Comparison of ENCODE assay signal across 19 mouse cellular contexts in genomic region chr7:132704310-132704875, GRCm38 (mm10).
DNase-seq lines count a peak whose midpoint lies in the region; ATAC-seq and TF ChIP-seq lines count a peak whose summit lies in the region.
"Had no signal": no experiment of that assay in that cellular context is flagged by ENCODE, and none has a peak within 500 bp of the region (broad histone marks: within the 10 kb centered on the region; RNA-seq: fewer than 3 reads in every experiment).

No protein-coding gene starts in this region.

- no peak overlapping the region for H3K4me2 ChIP-seq in lung, postnatal 0 days (replicated peaks; ENCODE audit: low read depth, low read length)
- H3K4me2 ChIP-seq: embryonic facial prominence, embryonic 15.5 days; heart, embryonic 15.5 days; hindbrain, embryonic 13.5 days had no signal

- no peaks in the 10 kb centered on the region for H3K27me3 ChIP-seq in cerebellum, adult 2 months (ENCODE audit: control insufficient read depth, insufficient read depth, low read length)
- no peaks in the 10 kb centered on the region for H3K27me3 ChIP-seq in heart, adult 2 months (ENCODE audit: control insufficient read depth, insufficient read depth, low read length)
- H3K27me3 ChIP-seq in lung, postnatal 0 days (replicated peaks; ENCODE audit: insufficient read depth, low read length) = no peaks in the 10 kb centered on the region
- H3K27me3 ChIP-seq in limb, embryonic 10.5 days (ENCODE audit: low read depth, poor library complexity, severe bottlenecking) = no peaks in the 10 kb centered on the region
- H3K27me3 ChIP-seq: embryonic facial prominence, embryonic 15.5 days; heart, embryonic 15.5 days; hindbrain, embryonic 13.5 days had no signal

- H3K9me3 ChIP-seq in lung, postnatal 0 days (ENCODE audit: low read length) = no peaks in the 10 kb centered on the region
- no peaks in the 10 kb centered on the region for H3K9me3 ChIP-seq in limb, embryonic 10.5 days (replicated peaks)
- H3K9me3 ChIP-seq: embryonic facial prominence, embryonic 15.5 days; G1E; heart, embryonic 10.5 days; heart, embryonic 15.5 days; hindbrain, embryonic 13.5 days had no signal

- no peaks in the 10 kb centered on the region for H3K36me3 ChIP-seq in heart, adult 2 months (ENCODE audit: control insufficient read depth, insufficient read depth, low read length)
- H3K36me3 ChIP-seq in lung, postnatal 0 days (ENCODE audit: insufficient read depth, low read length) = no peaks in the 10 kb centered on the region
- no peaks in the 10 kb centered on the region for H3K36me3 ChIP-seq in limb, embryonic 10.5 days
- H3K36me3 ChIP-seq: embryonic facial prominence, embryonic 15.5 days; G1E; heart, embryonic 10.5 days; heart, embryonic 15.5 days; hindbrain, embryonic 13.5 days had no signal

- peak overlapping the region; percentile 13 for H3K27ac ChIP-seq in cerebellum, adult 2 months (ENCODE audit: insufficient read depth, low read length)
- peak overlapping the region; percentile 18 for H3K27ac ChIP-seq in heart, adult 2 months
- H3K27ac ChIP-seq in lung, postnatal 0 days (ENCODE audit: low read length) = no peak overlapping the region
- peak overlapping the region; percentile 50; the same call in 1 of the 2 replicates for H3K27ac ChIP-seq in limb, embryonic 10.5 days
- H3K27ac ChIP-seq: embryonic facial prominence, embryonic 15.5 days; heart, embryonic 10.5 days; heart, embryonic 15.5 days; hindbrain, embryonic 13.5 days; hindbrain, postnatal 0 days had no signal

- no peak for TF ChIP-seq CTCF in cerebellum, adult 2 months (IDR thresholded peaks at IDR 0.05; ENCODE audit: borderline replicate concordance, insufficient read depth, low read depth, low read length)
- TF ChIP-seq CTCF in heart, adult 2 months (IDR thresholded peaks at IDR 0.05) = no peak
- no peak for TF ChIP-seq CTCF in lung, postnatal 0 days (IDR thresholded peaks at IDR 0.05)

- intact Hi-C loops in heart, adult 2 months (cut with DNase I) = no loop called here

- DNase-seq in cerebellum, adult 2 months = no peak
- no peak for DNase-seq in cerebellum, adult 9-11 months
- DNase-seq in heart, adult 2 months = no peak
- DNase-seq in heart, adult 18-20 months = no peak
- DNase-seq in lung, postnatal 0 days (ENCODE audit: low spot score) = peak; percentile 41
- DNase-seq in lung, postnatal 4 days = no peak
- no peak for DNase-seq in limb, embryonic 10.5 days (ENCODE audit: low spot score)
- DNase-seq: adrenal gland, postnatal 14 days; cerebellum, postnatal 14 days; embryo, embryonic 11 days; heart, postnatal 14 days had no signal

- TF ChIP-seq POLR2A in cerebellum, adult 2 months (IDR thresholded peaks at IDR 0.05; ENCODE audit: borderline replicate concordance, insufficient read depth, low read length) = no peak
- no peak for TF ChIP-seq POLR2A in heart, adult 2 months (IDR thresholded peaks at IDR 0.05; ENCODE audit: insufficient read depth, low read depth, low read length)

- WGBS in cerebellum, adult 2 months = 49% methylated on average over 8 of the region's 8 CpGs
- WGBS in heart, adult 2 months = 84% methylated on average over 8 of the region's 8 CpGs
- 65% methylated on average over 8 of the region's 8 CpGs for WGBS in lung, postnatal 0 days
- WGBS in limb, embryonic 10.5 days = 92% methylated on average over 8 of the region's 8 CpGs

- H3K4me3 ChIP-seq in cerebellum, adult 2 months (replicated peaks; ENCODE audit: insufficient read depth, low read depth, low read length) = no peak overlapping the region
- H3K4me3 ChIP-seq in heart, adult 2 months = no peak overlapping the region
- H3K4me3 ChIP-seq in lung, postnatal 0 days (ENCODE audit: low read depth, low read length) = no peak overlapping the region
- H3K4me3 ChIP-seq in limb, embryonic 10.5 days = no peak overlapping the region
- H3K4me3 ChIP-seq: embryonic facial prominence, embryonic 15.5 days; heart, embryonic 10.5 days; heart, embryonic 15.5 days; hindbrain, embryonic 13.5 days had no signal

- H3K4me1 ChIP-seq in cerebellum, adult 2 months (ENCODE audit: control insufficient read depth, insufficient read depth, low read length) = peaks cover 24% of the 10 kb centered on the region
- peaks cover 11% of the 10 kb centered on the region for H3K4me1 ChIP-seq in heart, adult 2 months (ENCODE audit: control insufficient read depth, insufficient read depth, low read length)
- H3K4me1 ChIP-seq in lung, postnatal 0 days (ENCODE audit: insufficient read depth, low read depth, low read length) = peaks cover 9% of the 10 kb centered on the region; the same call in 1 of the 2 replicates
- peaks cover 14% of the 10 kb centered on the region for H3K4me1 ChIP-seq in limb, embryonic 10.5 days

- ATAC-seq in lung, postnatal 0 days = peak; percentile 39; the same call in 1 of the 2 replicates
- ATAC-seq in erythroid progenitor cell, adult 5-6 weeks (replicated peaks; ENCODE audit: low FRiP score, poor library complexity, severe bottlenecking) = no peak
- ATAC-seq: forebrain, embryonic 14.5 days; hindbrain, postnatal 0 days had no signal

- H3K79me2 ChIP-seq in heart, adult 2 months (replicated peaks; ENCODE audit: control insufficient read depth, insufficient read depth, low read length) = no peaks in the 10 kb centered on the region

- TF ChIP-seq EP300 in heart, adult 2 months (IDR thresholded peaks at IDR 0.05; ENCODE audit: insufficient read depth, low read depth, low read length) = no peak
- TF ChIP-seq EP300 in lung, postnatal 0 days (IDR thresholded peaks at IDR 0.05) = no peak

- H3K9ac ChIP-seq in heart, adult 2 months (ENCODE audit: low read depth, low read length) = no peak overlapping the region
- H3K9ac ChIP-seq in lung, postnatal 0 days (replicated peaks; ENCODE audit: low read depth) = no peak overlapping the region
- H3K9ac ChIP-seq: embryonic facial prominence, embryonic 15.5 days; heart, embryonic 15.5 days; hindbrain, embryonic 13.5 days had no signal
